Mouse (Mus musculus): ENCODE measurements at regions not wholly inside any gene's neighbourhood (a gene's known extent, or its start where the extent isn't known, plus 50 kb on each side); places are given as distances from the start of the nearest gene placed in this dataset.

GRCm38 (mm10) chr12:109662179-109662578 is 62.0 kb upstream of the Rtl1 start:
- DNase-seq, result no peak

DNA sequence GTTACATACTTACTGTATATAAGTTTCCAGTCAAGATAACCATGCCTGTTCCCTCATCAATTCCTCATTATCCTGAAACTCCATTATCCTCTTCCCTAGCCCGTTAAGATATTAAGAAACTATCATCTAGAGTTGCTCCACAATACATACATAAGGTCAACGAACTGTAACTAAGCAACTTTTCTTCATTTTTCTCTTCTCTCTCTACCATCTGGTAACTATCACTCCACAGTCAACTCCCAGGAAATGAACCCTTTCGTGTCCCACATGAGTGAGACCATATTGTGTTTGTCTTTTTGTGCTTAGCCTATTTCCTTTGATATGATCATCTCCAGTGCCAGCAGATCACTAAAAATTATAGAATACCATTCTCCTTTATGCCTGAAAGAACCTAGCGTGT is 74.6 kb upstream of the Rtl1 start:
- no peak for DNase-seq

DNA sequence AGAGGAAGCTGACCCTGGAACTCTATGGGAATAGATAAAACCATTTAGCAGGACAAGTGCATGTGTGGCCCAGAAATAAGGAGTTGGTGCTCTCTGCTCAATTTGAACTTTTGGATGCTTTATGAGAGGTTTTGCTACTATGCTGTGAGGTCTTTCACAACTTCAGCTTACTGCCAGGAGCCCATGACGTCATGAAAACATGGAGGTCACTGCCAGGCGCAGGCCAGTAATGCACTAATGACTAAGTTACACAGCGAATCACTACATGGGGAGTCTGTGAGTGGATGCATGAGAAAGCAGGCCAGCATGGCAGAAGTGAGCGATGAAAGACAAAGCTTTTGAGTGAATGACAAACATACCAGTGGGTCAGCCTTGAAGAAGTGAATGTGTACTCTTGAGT is 93.9 kb upstream of the Rtl1 start:
- DNase-seq, result no peak

DNA sequence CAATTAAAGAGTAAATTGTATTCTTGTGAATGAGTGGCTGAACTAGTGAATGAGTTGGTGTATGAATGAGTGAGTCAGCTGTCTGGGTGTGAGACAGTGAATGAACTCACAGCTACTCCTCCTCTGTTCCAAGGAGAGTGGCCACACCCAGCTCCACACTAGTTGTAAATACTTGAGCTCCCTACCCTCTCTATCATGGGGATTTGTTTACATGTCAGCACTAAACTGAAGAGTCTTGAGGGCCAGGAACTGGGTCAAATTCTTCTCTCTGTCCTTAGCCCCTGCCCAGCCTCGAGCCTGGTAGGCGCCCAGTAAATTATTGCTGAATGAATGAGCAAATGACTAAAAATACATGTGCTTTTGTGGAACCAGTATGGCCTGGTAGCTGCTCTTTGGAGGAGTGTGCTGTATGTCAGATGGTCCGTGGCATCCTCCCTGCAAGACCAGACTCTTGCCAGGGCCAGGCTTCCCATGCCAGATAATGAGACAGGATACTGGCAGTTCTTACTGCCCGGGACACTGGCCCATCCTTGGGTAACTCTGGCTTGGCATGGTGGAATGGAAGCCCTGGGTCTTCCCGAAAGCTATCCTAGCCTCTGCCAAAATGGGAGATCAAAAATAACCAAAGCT is 94.8 kb upstream of the Rtl1 start:
- DNase-seq, result peak; percentile 90 to 93

- DNase-seq, result peak in 1 of 2 experiments; percentile 2
Measured at GRCm38 (mm10) chr12:109706820-109707219, 106.7 kb upstream of the Rtl1 start.

DNA sequence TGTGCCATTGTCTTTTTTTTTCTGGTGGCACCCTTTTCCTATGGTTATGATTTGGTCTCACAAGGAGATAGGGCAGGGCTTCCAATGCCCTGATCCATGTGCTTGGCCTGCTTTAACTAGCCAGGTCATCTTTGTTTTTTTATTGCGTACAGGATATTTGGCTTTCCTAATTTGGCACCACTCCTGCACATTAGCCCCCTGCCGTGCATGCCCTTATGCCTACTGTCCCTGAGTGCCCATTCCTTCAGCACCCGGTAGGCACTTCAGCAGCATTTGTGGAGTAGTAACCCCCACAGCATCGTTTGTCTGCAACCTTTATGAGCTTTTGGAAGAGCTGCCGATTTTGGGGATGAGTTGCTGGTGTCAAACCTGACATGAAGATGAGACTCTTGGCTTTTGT is 109.5 kb upstream of the Rtl1 start:
- peak; percentile 74 to 81 for DNase-seq

- no peak for DNase-seq
Measured at GRCm38 (mm10) chr12:109711392-109711791, 111.3 kb upstream of the Rtl1 start.

- DNase-seq, result peak; percentile 49 to 70
Measured at GRCm38 (mm10) chr12:109711946-109712345, 111.8 kb upstream of the Rtl1 start.

GRCm38 (mm10) chr12:109712386-109712785 is 112.3 kb upstream of the Rtl1 start:
- DNase-seq, result peak; percentile 28

GRCm38 (mm10) chr12:109713041-109713440 is 112.9 kb upstream of the Rtl1 start:
- DNase-seq, result no peak

GRCm38 (mm10) chr12:109714061-109714460 is 113.9 kb upstream of the Rtl1 start:
- DNase-seq, result no peak

- DNase-seq, result no peak
Measured at GRCm38 (mm10) chr12:109716991-109717390, 116.9 kb upstream of the Rtl1 start.

- no peak for DNase-seq
Measured at GRCm38 (mm10) chr12:109718036-109718435, 117.9 kb upstream of the Rtl1 start.

DNA sequence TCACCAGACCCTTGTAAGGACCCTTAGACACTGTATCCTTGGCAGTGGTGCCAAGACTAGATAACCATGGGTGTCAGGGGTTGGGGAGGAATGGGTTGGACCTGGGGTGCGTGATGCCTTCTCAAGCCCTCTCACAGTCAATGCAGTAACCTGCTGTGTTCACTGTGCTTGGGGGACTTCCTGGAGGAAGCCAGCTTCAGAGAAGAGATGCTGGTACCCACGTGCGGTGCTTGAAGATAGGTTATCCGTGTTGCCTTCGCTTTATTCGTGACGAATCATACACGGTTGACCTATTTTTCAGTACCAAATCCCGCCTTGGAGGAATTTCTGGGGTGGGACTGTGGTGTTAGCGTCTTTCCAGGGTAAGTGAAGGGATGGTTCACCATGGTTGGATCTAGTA is 138.1 kb upstream of the Rtl1 start:
- no peak for DNase-seq

DNA sequence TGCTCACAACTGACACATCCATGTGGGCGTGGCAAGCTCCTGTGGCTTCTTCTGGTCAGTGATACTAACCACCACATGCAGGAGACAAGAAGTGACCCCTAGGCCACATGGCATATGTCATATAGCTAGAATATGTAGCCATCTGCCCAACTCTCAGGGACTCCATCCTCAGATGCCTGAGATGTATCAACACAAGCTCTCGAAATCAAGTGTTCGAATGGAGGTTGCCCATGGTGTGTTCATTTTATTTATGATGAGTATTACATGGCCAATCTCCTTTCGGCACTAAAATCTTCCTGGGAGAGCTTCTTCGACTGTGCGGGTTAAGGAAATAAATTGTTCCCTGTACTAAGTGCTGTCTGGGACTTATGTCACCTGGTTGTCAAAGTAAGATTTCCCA is 138.8 kb upstream of the Rtl1 start:
- DNase-seq, result no peak

- DNase-seq, result no peak
Measured at GRCm38 (mm10) chr12:109742486-109742885, 142.4 kb upstream of the Rtl1 start.

GRCm38 (mm10) chr12:109743036-109743650 is 143.0 kb upstream of the Rtl1 start:
- no peak for DNase-seq

GRCm38 (mm10) chr12:109744186-109744585 is 144.1 kb upstream of the Rtl1 start:
- DNase-seq, result no peak

DNA sequence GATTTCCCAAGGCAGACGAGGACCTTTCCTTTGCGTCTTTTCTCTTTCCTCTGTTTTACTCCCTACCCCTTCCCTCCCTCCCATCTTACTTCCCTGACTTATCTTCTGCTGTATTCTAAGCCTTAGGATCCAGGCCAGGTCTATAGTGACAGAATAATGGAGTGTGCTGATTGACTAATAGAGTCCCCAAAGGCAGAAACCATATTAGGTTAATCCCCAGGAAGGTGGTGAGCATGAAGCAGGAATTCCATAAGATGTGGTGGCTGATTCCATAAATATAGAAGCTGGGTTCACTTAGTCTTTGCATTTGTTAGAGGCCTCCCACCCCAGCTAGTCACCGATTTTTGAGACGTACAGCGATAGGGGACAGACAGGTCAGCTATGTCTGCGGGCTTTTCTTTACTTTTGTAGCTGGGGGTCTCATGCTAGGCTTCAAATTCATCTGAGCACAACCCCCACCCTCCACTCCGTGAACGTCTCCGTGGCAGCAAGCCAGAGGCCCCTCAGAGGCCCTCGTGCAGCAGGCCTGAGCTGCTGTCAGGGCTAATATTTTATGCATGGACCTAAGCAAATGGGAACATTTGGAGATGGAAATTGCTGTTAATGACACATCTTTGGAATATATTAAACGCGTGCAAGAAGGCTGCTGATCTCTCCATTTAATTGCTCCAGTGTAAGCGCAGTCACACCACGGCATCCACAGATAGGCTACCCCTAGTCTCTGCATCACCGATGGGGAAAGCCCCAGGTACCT is 145.8 kb upstream of the Rtl1 start:
- no peak for DNase-seq

- peak in 1 of 2 experiments; percentile 4 for DNase-seq
Measured at GRCm38 (mm10) chr12:109747201-109747600, 147.1 kb upstream of the Rtl1 start.

DNA sequence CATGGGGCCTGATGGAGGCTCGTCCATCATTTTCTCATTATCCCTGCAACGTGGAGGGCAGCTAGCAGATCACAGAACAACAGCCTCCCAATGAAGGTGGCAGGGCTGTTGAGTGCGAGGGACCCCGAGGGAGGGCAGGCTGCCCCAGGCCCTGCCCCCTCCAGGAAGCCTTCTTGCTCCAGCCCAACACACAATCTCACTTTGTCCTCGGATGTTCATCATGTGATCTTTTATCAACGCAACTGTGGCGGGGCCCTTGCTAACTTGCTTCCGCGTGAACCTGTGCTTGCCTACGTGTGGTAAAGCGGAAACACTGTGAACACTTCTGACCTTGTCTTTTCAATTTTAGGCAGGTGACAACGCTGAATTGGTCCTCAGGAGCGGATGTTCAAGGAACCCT is 147.6 kb upstream of the Rtl1 start:
- peak in 1 of 2 experiments; percentile 2 for DNase-seq

GRCm38 (mm10) chr12:109748326-109749059 is 148.4 kb upstream of the Rtl1 start:
- DNase-seq, result peak in 1 of 2 experiments; percentile 9

GRCm38 (mm10) chr12:109749256-109749655 is 149.1 kb upstream of the Rtl1 start:
- DNase-seq, result no peak

Measured in cerebellum, postnatal 25 days (tissue).